Mouse (Mus musculus) liver, embryonic 11.5 days (tissue): ENCODE measurements around the gene Klhl3. TPM values are rescaled to one million over a fixed set of nuclear protein-coding genes. Genes with fewer than 3 reads are reported as not detected.

Source experiments
- ATAC-seq: fragments of 200-750 bp; cut with Nextera tagmentation; replicated peaks from 2 replicates; pipeline ENCODE4 v1.8.0; 2017; ENCODE audit warnings: moderate number of reproducible peaks, mild to moderate bottlenecking, moderate TSS enrichment, moderate library complexity; ENCODE audit not compliant: low FRiP score
- DNase-seq: peaks from one replicate; pipeline ENCODE4 v3.0.0-alpha.2; 2017; ENCODE audit warnings: low spot score
- H3K27ac ChIP-seq: fragments of 300-500 bp; sonication (generic); 2 replicates; pipeline ENCODE4 v1.5.1; 2014; ENCODE audit warnings: mild to moderate bottlenecking, low read depth, low read length, control low read depth
- H3K27me3 ChIP-seq: fragments of 300-500 bp; sonication (generic); replicated peaks from 2 replicates; pipeline ENCODE4 v1.6.1; 2014; ENCODE audit warnings: low read length, mixed read lengths; ENCODE audit not compliant: control insufficient read depth, insufficient read depth
- H3K36me3 ChIP-seq: fragments of 300-500 bp; sonication (generic); 2 replicates; pipeline ENCODE4 v1.6.1; 2014; ENCODE audit warnings: mild to moderate bottlenecking, low read length, moderate library complexity, mixed read lengths; ENCODE audit not compliant: control insufficient read depth, insufficient read depth
- H3K4me1 ChIP-seq: fragments of 300-500 bp; sonication (generic); replicated peaks from 2 replicates; pipeline ENCODE4 v1.6.1; 2014; ENCODE audit warnings: low read length, mixed read lengths; ENCODE audit not compliant: control insufficient read depth, insufficient read depth
- H3K4me2 ChIP-seq: fragments of 300-500 bp; sonication (generic); 2 replicates; pipeline ENCODE4 v1.6.1; 2014; ENCODE audit warnings: mild to moderate bottlenecking, control low read depth, moderate library complexity
- H3K4me3 ChIP-seq: fragments of 300-500 bp; sonication (generic); 2 replicates; pipeline ENCODE4 v1.5.1; 2014; ENCODE audit warnings: low read depth, low read length, control low read depth
- H3K9ac ChIP-seq: fragments of 300-500 bp; sonication (generic); 2 replicates; pipeline ENCODE4 v1.6.1; 2014; ENCODE audit warnings: low read depth, low read length, control low read depth
- H3K9me3 ChIP-seq: fragments of 300-500 bp; sonication (generic); 2 replicates; pipeline ENCODE4 v1.6.1; 2016; ENCODE audit warnings: low read length, inconsistent platforms, mixed read lengths; ENCODE audit not compliant: control insufficient read depth
- WGBS: fragments of 180-500 bp; shearing (Covaris S2); extraction: QIAGEN DNeasy Blood & Tissue Kit; methylation state at CpG from one replicate; pipeline ENCODE4 v1.1.7; 2014; 5-methylcytosine and 5-hydroxymethylcytosine counted together
- microRNA counts: library from miRNA; unstranded; fragments of <30 nt; microRNA quantifications from one replicate; lab custom pipeline; 2015
- microRNA-seq: library from miRNA; unstranded; fragments of <30 nt; microRNA quantifications from one replicate; pipeline ENCODE4, GENCODE M21; 2017; ENCODE audit warnings: borderline number of aligned reads
- polyA plus RNA-seq: library from polyadenylated mRNA; unstranded; fragments of >200 nt; fragmentation: Nextera tagmentation; extraction: Ambion mirVana; gene quantifications from 2 replicates; pipeline ENCODE4 v1.2.1, GENCODE M21; 2014

Klhl3 gene
- polyA plus RNA-seq, 1 experiment from 2014 or later: 2.7 TPM

DNA sequence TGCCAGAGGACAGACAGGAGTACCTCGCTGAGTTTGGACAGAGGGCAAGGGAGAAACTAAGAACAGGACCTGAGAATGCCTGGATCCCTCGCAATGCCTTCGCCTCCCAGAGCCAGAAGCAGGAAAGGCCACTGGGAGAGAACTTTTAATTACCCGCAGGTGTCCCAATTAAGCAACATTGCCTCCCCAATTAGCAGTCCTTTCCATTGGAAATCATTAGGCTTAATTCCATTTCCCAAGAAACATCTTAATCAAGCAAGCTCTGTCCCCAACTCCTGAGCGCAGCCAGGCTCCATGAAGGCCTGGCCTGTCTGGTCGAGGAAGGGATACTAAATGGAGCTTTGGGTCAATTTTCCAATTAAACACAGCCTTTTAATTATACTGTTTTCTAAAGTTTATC is 147.7 kb downstream of the Klhl3 start:
- ATAC-seq (no peak), DNase-seq (no peak)
- no peaks in the 10 kb centered on the region for H3K36me3 ChIP-seq
- no peaks in the 10 kb centered on the region for H3K9me3 ChIP-seq
- 79% methylated on average over 6 of the region's 6 CpGs for WGBS
- H3K27me3 ChIP-seq: no peaks in the 10 kb centered on the region
- H3K4me2 ChIP-seq: no peak overlapping the region
- H3K9ac ChIP-seq: no peak overlapping the region
- H3K4me3 ChIP-seq: no peak overlapping the region
- no peak overlapping the region for H3K27ac ChIP-seq
- no peaks in the 10 kb centered on the region for H3K4me1 ChIP-seq

DNA sequence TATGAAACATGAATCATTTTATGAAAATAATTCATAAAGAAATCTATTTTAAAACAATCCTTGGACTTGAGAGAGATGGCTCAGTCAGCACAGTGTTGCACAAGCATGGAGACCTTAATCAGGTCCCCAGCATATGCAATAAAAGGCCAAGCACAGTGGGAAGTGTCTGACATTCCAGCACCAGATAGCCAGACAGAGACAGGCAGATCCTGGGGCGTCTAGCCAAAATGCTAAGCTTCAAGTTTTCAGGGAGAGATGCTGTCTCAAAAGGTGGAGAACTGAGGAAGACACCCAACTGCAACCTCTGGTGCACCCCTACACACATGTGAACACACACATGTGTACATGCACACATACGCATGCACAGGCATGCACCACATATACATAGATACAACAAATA is 153.1 kb downstream of the Klhl3 start:
- H3K4me3 ChIP-seq: no peak overlapping the region
- no peaks in the 10 kb centered on the region for H3K36me3 ChIP-seq
- no peak overlapping the region for H3K4me2 ChIP-seq
- no peak for ATAC-seq
- no peak overlapping the region for H3K27ac ChIP-seq
- H3K9me3 ChIP-seq: no peaks in the 10 kb centered on the region
- H3K4me1 ChIP-seq: no peaks in the 10 kb centered on the region
- no peak overlapping the region for H3K9ac ChIP-seq
- DNase-seq: no peak
- WGBS: 69% methylated on average over 2 of the region's 2 CpGs
- H3K27me3 ChIP-seq: no peaks in the 10 kb centered on the region

DNA sequence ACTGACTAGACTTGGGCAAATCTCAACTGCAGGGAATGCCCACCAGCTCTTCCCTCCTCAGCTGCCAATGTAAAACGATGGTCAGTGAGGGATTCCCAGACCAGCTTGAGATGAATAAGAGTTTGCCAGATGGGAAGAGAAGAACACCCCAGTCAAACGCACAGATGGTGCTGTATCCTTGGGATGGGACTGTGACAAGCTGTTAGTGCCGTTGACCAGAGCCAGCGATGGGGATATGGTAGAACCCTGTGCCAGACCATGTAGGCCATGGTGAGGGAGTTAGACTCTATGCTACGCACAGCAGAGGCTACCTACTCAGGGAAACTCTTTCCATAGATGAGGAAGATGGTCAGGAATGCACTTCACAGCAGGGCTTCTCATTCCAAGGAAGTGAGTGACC is 153.6 kb downstream of the Klhl3 start:
- no peaks in the 10 kb centered on the region for H3K27me3 ChIP-seq
- no peak overlapping the region for H3K4me2 ChIP-seq
- ATAC-seq (no peak), DNase-seq (no peak)
- no peaks in the 10 kb centered on the region for H3K4me1 ChIP-seq
- no peak overlapping the region for H3K9ac ChIP-seq
- 79% methylated on average over 5 of the region's 5 CpGs for WGBS
- H3K9me3 ChIP-seq: no peaks in the 10 kb centered on the region
- H3K4me3 ChIP-seq: no peak overlapping the region
- no peak overlapping the region for H3K27ac ChIP-seq
- H3K36me3 ChIP-seq: no peaks in the 10 kb centered on the region

MicroRNAs encoded within 50 kb of the gene (microRNA counts, 519-probe panel; counts per million panel counts)
- not detected for microRNA mmu-miR-874 (lab: Ali Mortazavi, UCI)

Small RNA genes lying within 50 kb of the gene (microRNA-seq; reads per million reads assigned to microRNA genes)
- 289 reads per million, percentile 60 among the genes with 10 or more reads in this experiment for gene Mir874

Other genes starting within 250 kb of the Klhl3 start
- 1.2 TPM in 2 replicates for gene Spock1, start 205.3 kb downstream of the Klhl3 start, polyA plus RNA-seq
- 18.7 and 22.8 TPM in 2 replicates for gene Hnrnpa0, start 15.0 kb upstream of the Klhl3 start, polyA plus RNA-seq
- gene Idnk, start 44.1 kb upstream of the Klhl3 start, polyA plus RNA-seq: 37.9 and 38.0 TPM in 2 replicates
- 95.5 and 103 TPM in 2 replicates for gene Ubqln1, start 102.1 kb upstream of the Klhl3 start, polyA plus RNA-seq
- 12.8 and 14.3 TPM in 2 replicates for gene Gkap1, start 162.1 kb upstream of the Klhl3 start, polyA plus RNA-seq
- gene Kif27, start 245.5 kb upstream of the Klhl3 start, polyA plus RNA-seq: 0.11 and 0.40 TPM in 2 replicates